Mouse (Mus musculus) MEL (cell line): ENCODE results near the gene Sept9. TPM values are rescaled to one million over a fixed set of nuclear protein-coding genes. Genes with fewer than 3 reads are reported as not detected.

Experiments used
- DNase-seq: peaks from one replicate; pipeline ENCODE4 v3.0.0; 2011; ENCODE audit warnings: low read depth, low spot score
- H3K27ac ChIP-seq: 2 replicates; pipeline ENCODE4 v1.5.1; 2012; ENCODE audit warnings: low read depth, mild to moderate bottlenecking, control low read depth, low read length, moderate library complexity; ENCODE audit not compliant: control insufficient read depth
- H3K27me3 ChIP-seq, 2 experiments: fragments of 150-350 bp in 1 of 2; sonication (generic) in 1 of 2; 2 replicates each; pipeline ENCODE4 v1.6.1; 2012; ENCODE audit warnings: low read length in 2 of 2, mild to moderate bottlenecking in 2 of 2, improper control_type of control experiment in 1 of 2, moderate library complexity in 1 of 2; ENCODE audit not compliant: insufficient read depth in 2 of 2, control insufficient read depth in 1 of 2
- H3K36me3 ChIP-seq, 2 experiments: 2 replicates each; pipeline ENCODE4 v1.6.1; 2012 to 2014; ENCODE audit warnings: low read length in 2 of 2, improper control_type of control experiment in 1 of 2, inconsistent platforms in 1 of 2, mild to moderate bottlenecking in 1 of 2; ENCODE audit not compliant: insufficient read depth in 2 of 2, control insufficient read depth in 1 of 2
- H3K4me1 ChIP-seq, 2 experiments: fragments of 150-350 bp in 1 of 2; sonication (generic) in 1 of 2; 2 replicates each; pipeline ENCODE4 v1.6.1; 2012; ENCODE audit warnings: low read length in 2 of 2, improper control_type of control experiment in 1 of 2, mild to moderate bottlenecking in 1 of 2; ENCODE audit not compliant: insufficient read depth in 2 of 2, control insufficient read depth in 1 of 2
- H3K4me3 ChIP-seq, 2 experiments: fragments of 150-350 bp in 1 of 2; sonication (generic) in 1 of 2; 2 replicates each; pipeline ENCODE4 v1.5.1; 2012; ENCODE audit warnings: low read depth in 2 of 2, low read length in 2 of 2, mild to moderate bottlenecking in 2 of 2, moderate library complexity in 2 of 2, control low read depth in 1 of 2, improper control_type of control experiment in 1 of 2; ENCODE audit not compliant: control insufficient read depth in 1 of 2, insufficient read depth in 1 of 2
- H3K79me2 ChIP-seq: 2 replicates; pipeline ENCODE4 v1.6.1; 2012; ENCODE audit warnings: mild to moderate bottlenecking, low read length, moderate library complexity; ENCODE audit not compliant: control insufficient read depth, poor library complexity, insufficient read depth
- H3K9ac ChIP-seq: 2 replicates; pipeline ENCODE4 v1.6.1; 2012; ENCODE audit warnings: low read depth, mild to moderate bottlenecking, control low read depth, low read length, moderate library complexity; ENCODE audit not compliant: control insufficient read depth, poor library complexity, severe bottlenecking
- H3K9me3 ChIP-seq: fragments of 150-350 bp; sonication (generic); replicated peaks from 2 replicates; pipeline ENCODE4 v1.6.1; 2012; ENCODE audit warnings: mild to moderate bottlenecking, low read length, improper control_type of control experiment, moderate library complexity; ENCODE audit not compliant: insufficient read depth
- BHLHE40 ChIP-seq: IDR thresholded peaks from 2 replicates; pipeline ENCODE4 v1.6.1; 2012; ENCODE audit warnings: low read depth, mild to moderate bottlenecking, inconsistent platforms, low read length, improper control_type of control experiment, borderline replicate concordance
- CTCF ChIP-seq, 3 experiments: IDR thresholded peaks in 2 of 3; conservative IDR thresholded peaks in 1 of 3; 2 replicates each; pipeline ENCODE4 v1.5.1; 2011 to 2012; ENCODE audit warnings: low read length in 3 of 3, low read depth in 2 of 3, mild to moderate bottlenecking in 2 of 3, improper control_type of control experiment in 1 of 3, inconsistent platforms in 1 of 3, mixed read lengths in 1 of 3, moderate library complexity in 1 of 3; ENCODE audit not compliant: control insufficient read depth in 1 of 3, insufficient read depth in 1 of 3, poor library complexity in 1 of 3, severe bottlenecking in 1 of 3
- EP300 ChIP-seq, 2 experiments: IDR thresholded peaks; 2 replicates each; pipeline ENCODE4 v1.6.1; 2011; ENCODE audit warnings: improper control_type of control experiment in 2 of 2, low read length in 2 of 2, low read depth in 1 of 2, mild to moderate bottlenecking in 1 of 2
- GABPA ChIP-seq: IDR thresholded peaks from 2 replicates; pipeline ENCODE4 v1.6.1; 2012; ENCODE audit warnings: low read depth, mild to moderate bottlenecking, inconsistent platforms, low read length, improper control_type of control experiment, moderate library complexity
- GATA1 ChIP-seq: IDR thresholded peaks from 2 replicates; pipeline ENCODE4 v1.6.1; 2011; ENCODE audit warnings: low read depth, low read length, improper control_type of control experiment
- JUND ChIP-seq: IDR thresholded peaks from 2 replicates; pipeline ENCODE4 v1.6.1; 2011; ENCODE audit warnings: low read depth, mild to moderate bottlenecking, improper control_type of control experiment, low read length
- KAT2A ChIP-seq: conservative IDR thresholded peaks from 2 replicates; pipeline ENCODE4 v1.6.1; 2012; ENCODE audit warnings: low read depth, low read length, improper control_type of control experiment, inconsistent platforms
- MAZ ChIP-seq: IDR thresholded peaks from 2 replicates; pipeline ENCODE4 v1.6.1; 2012; ENCODE audit warnings: low read depth, mild to moderate bottlenecking, inconsistent platforms, low read length, improper control_type of control experiment
- MXI1 ChIP-seq: IDR thresholded peaks from 2 replicates; pipeline ENCODE4 v1.6.1; 2011; ENCODE audit warnings: mild to moderate bottlenecking, low read depth, low read length, improper control_type of control experiment
- MYB ChIP-seq: IDR thresholded peaks from 2 replicates; pipeline ENCODE4 v1.6.1; 2011; ENCODE audit warnings: mild to moderate bottlenecking, low read depth, low read length, improper control_type of control experiment
- MYC ChIP-seq: IDR thresholded peaks from 2 replicates; pipeline ENCODE4 v1.6.1; 2011; ENCODE audit warnings: low read depth, mild to moderate bottlenecking, low read length, improper control_type of control experiment, moderate library complexity
- NELFE ChIP-seq: IDR thresholded peaks from 2 replicates; pipeline ENCODE4 v1.6.1; 2011; ENCODE audit warnings: low read depth, low read length, improper control_type of control experiment
- NRF1 ChIP-seq: IDR thresholded peaks from 2 replicates; pipeline ENCODE4 v1.6.1; 2014; ENCODE audit warnings: low read depth, mild to moderate bottlenecking, inconsistent platforms, low read length, improper control_type of control experiment, moderate library complexity; ENCODE audit not compliant: poor library complexity, insufficient read depth, severe bottlenecking
- POLR2AphosphoS2 ChIP-seq: IDR thresholded peaks from 2 replicates; pipeline ENCODE4 v1.6.1; 2011; ENCODE audit warnings: low read length, improper control_type of control experiment
- POLR2AphosphoS5 ChIP-seq: IDR thresholded peaks from 2 replicates; pipeline ENCODE4 v1.6.1; 2012; ENCODE audit warnings: low read depth, borderline replicate concordance, mild to moderate bottlenecking, inconsistent platforms, low read length, moderate library complexity, mixed read lengths
- RAD21 ChIP-seq: IDR thresholded peaks from 2 replicates; pipeline ENCODE4 v1.6.1; 2011; ENCODE audit warnings: mild to moderate bottlenecking, low read depth, low read length, improper control_type of control experiment
- RCOR1 ChIP-seq: IDR thresholded peaks from 2 replicates; pipeline ENCODE4 v1.6.1; 2012; ENCODE audit warnings: low read depth, mild to moderate bottlenecking, inconsistent platforms, low read length, improper control_type of control experiment
- SIN3A ChIP-seq: IDR thresholded peaks from 2 replicates; pipeline ENCODE4 v1.6.1; 2012; ENCODE audit warnings: low read length, improper control_type of control experiment, inconsistent platforms
- SMC3 ChIP-seq: IDR thresholded peaks from 2 replicates; pipeline ENCODE4 v1.6.1; 2011; ENCODE audit warnings: low read depth, low read length, improper control_type of control experiment
- TAL1 ChIP-seq: IDR thresholded peaks from 2 replicates; pipeline ENCODE4 v1.6.1; 2012; ENCODE audit warnings: mild to moderate bottlenecking, inconsistent platforms, low read length, moderate library complexity, mixed read lengths
- TBP ChIP-seq: IDR thresholded peaks from 2 replicates; pipeline ENCODE4 v1.8.0; 2011; ENCODE audit warnings: low read depth, low read length, improper control_type of control experiment
- TCF12 ChIP-seq: IDR thresholded peaks from 2 replicates; pipeline ENCODE4 v1.6.1; 2014; ENCODE audit warnings: low read depth, mild to moderate bottlenecking, inconsistent platforms, low read length, improper control_type of control experiment, moderate library complexity
- UBTF ChIP-seq: IDR thresholded peaks from 2 replicates; pipeline ENCODE4 v1.6.1; 2012; ENCODE audit warnings: low read depth, mild to moderate bottlenecking, inconsistent platforms, low read length, improper control_type of control experiment, moderate library complexity, borderline replicate concordance; ENCODE audit not compliant: insufficient read depth
- USF1 ChIP-seq: IDR thresholded peaks from 2 replicates; pipeline ENCODE4 v1.6.1; 2014; ENCODE audit warnings: low read depth, mild to moderate bottlenecking, inconsistent platforms, low read length, improper control_type of control experiment, moderate library complexity
- ZC3H11A ChIP-seq: IDR thresholded peaks from 2 replicates; pipeline ENCODE4 v1.6.1; 2012; ENCODE audit warnings: low read depth, mild to moderate bottlenecking, inconsistent platforms, low read length, improper control_type of control experiment
- ZKSCAN1 ChIP-seq: IDR thresholded peaks from 2 replicates; pipeline ENCODE4 v1.6.1; 2012; ENCODE audit warnings: low read depth, mild to moderate bottlenecking, inconsistent platforms, low read length, improper control_type of control experiment, moderate library complexity
- ZMIZ1 ChIP-seq: IDR thresholded peaks from 2 replicates; pipeline ENCODE4 v1.6.1; 2012; ENCODE audit warnings: low read depth, mild to moderate bottlenecking, inconsistent platforms, low read length, improper control_type of control experiment, moderate library complexity
- polyA plus RNA-seq, 2 experiments: library from polyadenylated mRNA; stranded (reverse) in 1 of 2; unstranded in 1 of 2; fragments of >175 nt in 1 of 2; fragments of >200 nt in 1 of 2; gene quantifications; 2 replicates each; pipeline versions ENCODE4 v1.2.1 to v1.2.4; 2012; ENCODE audit warnings: low replicate concordance in 2 of 2, low read depth in 1 of 2; ENCODE audit not compliant: insufficient read length in 2 of 2, insufficient read depth in 1 of 2, missing spikeins in 1 of 2
- total RNA-seq: library from RNA; depleted of rRNA; stranded (reverse); fragments of 300-350 nt; gene quantifications from 2 replicates; pipeline ENCODE4 v1.2.3, GENCODE M21; 2012

Sept9 gene
- total and polyA plus RNA-seq, 3 experiments, result 49.7 to 196 (median 163) TPM

- TF ChIP-seq GABPA, result no peak
- no peak for TF ChIP-seq TBP
- TF ChIP-seq TCF12, result no peak
- TF ChIP-seq GATA1, result no peak
These were observed 22.0 kb upstream of the Sept9 start (continued) for GRCm38 (mm10) chr11:117177303-117177979.

GRCm38 (mm10) chr11:117179902-117180301, 19.6 kb upstream of the Sept9 start:
- no peaks in the 10 kb centered on the region for H3K79me2 ChIP-seq
- H3K27me3 ChIP-seq, result peaks cover 0 to 1% of the 10 kb centered on the region in 2 experiments; a peak in 2 of 4 replicates
- no peaks in the 10 kb centered on the region for H3K36me3 ChIP-seq
- no peak overlapping the region for H3K9ac ChIP-seq
- no peak overlapping the region for H3K4me3 ChIP-seq
- H3K9me3 ChIP-seq, result no peaks in the 10 kb centered on the region
- no peak overlapping the region for H3K27ac ChIP-seq
- DNase-seq, result peak; percentile 41
- TF ChIP-seq POLR2AphosphoS2 (no peak), POLR2AphosphoS5 (no peak), BHLHE40 (no peak), ZC3H11A (peak; percentile 37; the same call in 1 of the 2 replicates), NELFE (no peak), ZKSCAN1 (no peak), TCF12 (no peak), RAD21 (peak; percentile 59), MAZ (no peak), UBTF (no peak), CTCF (IDR thresholded peaks at IDR 0.05 in 2 of 3, conservative IDR thresholded peaks at IDR 0.05 in 1 of 3; ENCODE audit: control insufficient read depth in 1 of 3, insufficient read depth in 1 of 3, low read depth in 2 of 3, low read length in 3 of 3, poor library complexity in 1 of 3, severe bottlenecking in 1 of 3) (peak; percentile 64 to 89 (median 69)), SMC3 (peak; percentile 58), JUND (no peak), MXI1 (no peak), USF1 (no peak), NRF1 (no peak), MYC (no peak), SIN3A (no peak), TAL1 (no peak), EP300 (IDR thresholded peaks at IDR 0.05; ENCODE audit: low read depth in 1 of 2, low read length in 2 of 2) (no peak), ZMIZ1 (no peak), KAT2A (no peak), RCOR1 (no peak), MYB (no peak), GABPA (no peak)
- no peaks in the 10 kb centered on the region for H3K4me1 ChIP-seq
